Mouse (Mus musculus): Measurements from ENCODE around the gene Mrs2. TPM values are rescaled to one million over a fixed set of nuclear protein-coding genes. Genes with fewer than 3 reads are reported as not detected.
"Not testable (repeated sequence)": the region's sequence is repeated elsewhere in the genome, so short reads cannot be mapped to it uniquely, and the experiment has no call there.

Gene Mrs2
- total RNA-seq, 1 experiment from 2014 or later, result 29.4 TPM

- ATAC-seq (replicated peaks; ENCODE audit: low read depth, poor library complexity, severe bottlenecking), result no peak
Measured at GRCm38 (mm10) chr13:24985435-24985834, 34.7 kb downstream of the Mrs2 start.

GRCm38 (mm10) chr13:24981031-24981430 is 39.1 kb downstream of the Mrs2 start:
- ATAC-seq (replicated peaks; ENCODE audit: low read depth, poor library complexity, severe bottlenecking), result 0 out of 2 replicates have a peak, but pooled peaks have one; percentile 22

GRCm38 (mm10) chr13:24977820-24978342 is 42.3 kb downstream of the Mrs2 start:
- ATAC-seq (replicated peaks; ENCODE audit: low read depth, poor library complexity, severe bottlenecking), result no peak

GRCm38 (mm10) chr13:24976384-24976783 is 43.8 kb downstream of the Mrs2 start:
- no peak for ATAC-seq (replicated peaks; ENCODE audit: low read depth, poor library complexity, severe bottlenecking)

DNA sequence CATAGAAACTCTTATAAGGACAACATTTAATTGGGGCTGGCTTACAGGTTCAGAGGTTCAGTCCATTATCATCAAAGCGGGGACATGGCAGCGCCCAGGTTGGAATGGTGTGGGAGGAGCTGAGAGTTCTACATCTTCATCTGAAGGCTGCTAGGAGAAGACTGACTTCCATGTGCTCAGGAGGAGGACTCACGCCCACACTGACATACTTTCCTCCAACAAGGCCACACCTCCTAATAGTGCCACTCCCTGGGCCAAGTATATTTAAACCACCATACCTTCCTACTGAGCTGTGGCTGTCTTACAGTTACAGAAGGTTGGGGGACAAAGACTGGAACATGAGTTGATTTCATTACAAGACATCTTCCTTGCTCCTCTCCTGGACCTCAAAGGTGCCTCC is 48.4 kb downstream of the Mrs2 start:
- not testable (repeated sequence) for ATAC-seq (replicated peaks; ENCODE audit: low read depth, poor library complexity, severe bottlenecking)

DNA sequence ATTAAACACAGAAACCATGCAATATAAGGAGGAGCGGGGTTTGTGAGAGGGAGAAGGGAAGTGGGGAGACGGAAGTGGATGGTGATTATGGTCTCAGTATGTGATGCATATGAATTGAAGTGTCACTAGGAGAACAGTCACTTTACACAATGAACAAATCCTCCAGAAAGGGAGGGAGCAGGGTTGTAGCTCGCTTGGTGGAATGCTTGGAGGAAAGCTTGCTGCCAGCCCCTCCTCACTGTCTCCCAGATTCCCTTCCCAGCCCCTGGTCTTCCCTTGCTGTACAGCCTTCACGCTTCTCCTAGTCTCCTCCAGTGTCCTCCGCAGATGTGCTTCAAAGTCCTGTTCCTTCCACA is 54.4 kb downstream of the Mrs2 start:
- peak; percentile 77 for ATAC-seq (replicated peaks; ENCODE audit: low read depth, poor library complexity, severe bottlenecking)

- peak; percentile 62 for ATAC-seq (replicated peaks; ENCODE audit: low read depth, poor library complexity, severe bottlenecking)
Measured at GRCm38 (mm10) chr13:24965130-24965845, 54.9 kb downstream of the Mrs2 start.

DNA sequence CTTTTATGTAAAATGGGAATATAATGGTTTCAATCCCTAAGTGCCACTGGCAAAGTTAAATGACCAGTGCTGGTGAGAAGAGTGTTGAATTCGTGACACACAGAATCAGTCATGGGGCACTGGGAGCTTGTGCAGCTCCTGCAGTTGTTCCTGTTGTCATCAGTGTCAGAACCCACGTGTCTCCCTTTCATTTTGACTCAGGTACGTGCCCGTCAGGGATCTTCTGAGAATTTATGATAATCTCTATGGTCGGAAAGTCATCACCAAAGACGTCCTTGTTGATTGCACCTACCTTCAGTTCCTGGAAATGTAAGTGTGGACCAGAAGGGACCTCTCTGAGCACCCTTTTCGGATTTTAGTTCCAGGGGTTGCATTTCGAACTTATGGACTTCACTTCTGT is 58.1 kb downstream of the Mrs2 start:
- no peak for ATAC-seq (replicated peaks; ENCODE audit: low read depth, poor library complexity, severe bottlenecking)

DNA sequence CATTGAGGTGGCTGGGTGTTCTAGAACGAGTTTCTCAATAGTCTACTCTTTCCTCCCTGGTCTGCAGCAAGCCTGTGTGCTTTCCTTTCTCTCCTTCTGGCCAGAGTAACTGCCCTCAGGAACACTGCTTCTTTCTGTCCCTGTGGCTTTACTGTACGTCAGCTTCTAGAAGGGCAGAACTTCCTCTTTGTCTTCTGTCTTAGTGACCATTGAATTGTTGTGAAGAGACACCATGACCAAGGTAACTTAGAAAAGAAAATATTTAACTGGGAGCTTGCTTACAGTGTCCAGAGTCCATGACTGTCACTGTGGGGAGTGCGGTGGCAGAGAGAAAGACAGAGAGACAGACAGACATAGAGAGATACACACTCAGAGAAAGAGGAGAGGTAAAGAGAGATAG is 60.1 kb downstream of the Mrs2 start:
- ATAC-seq (replicated peaks; ENCODE audit: low read depth, poor library complexity, severe bottlenecking), result peak; percentile 69

- ATAC-seq (replicated peaks; ENCODE audit: low read depth, poor library complexity, severe bottlenecking), result no peak
Measured at GRCm38 (mm10) chr13:24958671-24959070, 61.5 kb downstream of the Mrs2 start.

DNA sequence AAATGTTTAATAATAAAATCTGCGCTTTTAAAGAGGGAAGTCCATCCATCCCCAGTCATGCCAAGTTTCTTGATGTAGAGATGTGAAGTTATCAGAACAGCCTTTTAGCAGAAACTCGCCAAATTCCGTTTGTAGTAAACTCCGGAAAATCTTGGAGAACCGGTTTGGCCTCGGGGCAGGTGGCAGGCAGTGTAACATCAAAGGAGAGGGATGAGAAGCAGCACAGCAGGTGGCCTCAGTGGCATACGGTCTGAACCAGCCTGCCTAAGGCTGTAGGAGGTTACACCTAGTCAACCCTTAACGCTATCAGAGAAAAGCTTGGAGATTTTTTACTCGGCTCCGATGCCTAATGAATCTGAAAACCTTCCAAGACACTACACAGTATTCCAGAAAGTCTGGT is 64.7 kb downstream of the Mrs2 start:
- no peak for ATAC-seq (replicated peaks; ENCODE audit: low read depth, poor library complexity, severe bottlenecking)

GRCm38 (mm10) chr13:24955091-24955490 is 65.1 kb downstream of the Mrs2 start:
- ATAC-seq (replicated peaks; ENCODE audit: low read depth, poor library complexity, severe bottlenecking), result no peak

DNA sequence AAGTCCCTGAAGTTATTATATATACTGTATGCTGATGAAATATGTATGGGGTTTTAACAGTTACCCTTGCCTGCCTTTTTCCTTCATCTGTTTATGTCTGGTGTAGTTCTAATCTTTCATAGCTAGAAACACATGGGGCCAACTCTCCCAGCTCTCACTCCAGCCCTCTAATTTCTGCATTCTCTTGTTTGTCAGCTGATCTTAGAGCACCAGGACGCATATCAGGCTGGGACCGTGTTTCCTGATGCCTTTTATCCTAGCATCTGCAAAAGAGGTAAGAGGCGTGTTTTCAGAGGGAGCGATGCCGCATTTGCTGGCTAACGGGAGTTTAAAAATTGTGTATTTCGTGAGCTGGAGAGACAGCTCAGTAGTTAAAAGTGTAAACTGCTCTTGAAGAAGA is 67.5 kb downstream of the Mrs2 start:
- ATAC-seq (replicated peaks; ENCODE audit: low read depth, poor library complexity, severe bottlenecking), result no peak

DNA sequence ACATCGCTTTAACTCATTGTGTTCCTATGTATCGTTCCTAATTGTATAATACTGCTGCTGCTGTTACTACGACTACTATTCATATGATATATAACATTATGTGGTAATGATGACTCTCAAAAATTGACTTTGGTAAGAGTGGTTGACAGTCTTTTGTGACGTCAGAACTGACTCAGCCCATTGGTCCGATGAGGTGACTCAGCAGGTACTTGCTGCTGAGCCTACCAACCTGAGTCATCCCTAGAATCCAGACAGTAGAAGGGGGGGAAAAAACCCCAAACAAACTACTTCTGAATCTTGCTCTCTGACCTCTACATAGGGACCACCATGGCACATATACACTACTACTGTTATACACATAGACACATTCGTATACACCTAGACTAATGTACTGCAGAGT is 71.3 kb downstream of the Mrs2 start:
- no peak for ATAC-seq (replicated peaks; ENCODE audit: low read depth, poor library complexity, severe bottlenecking)

- ATAC-seq (replicated peaks; ENCODE audit: low read depth, poor library complexity, severe bottlenecking), result no peak
Measured at GRCm38 (mm10) chr13:24947158-24947557, 73.0 kb downstream of the Mrs2 start.

GRCm38 (mm10) chr13:24945567-24945966 is 74.6 kb downstream of the Mrs2 start:
- no peak for ATAC-seq (replicated peaks; ENCODE audit: low read depth, poor library complexity, severe bottlenecking)

DNA sequence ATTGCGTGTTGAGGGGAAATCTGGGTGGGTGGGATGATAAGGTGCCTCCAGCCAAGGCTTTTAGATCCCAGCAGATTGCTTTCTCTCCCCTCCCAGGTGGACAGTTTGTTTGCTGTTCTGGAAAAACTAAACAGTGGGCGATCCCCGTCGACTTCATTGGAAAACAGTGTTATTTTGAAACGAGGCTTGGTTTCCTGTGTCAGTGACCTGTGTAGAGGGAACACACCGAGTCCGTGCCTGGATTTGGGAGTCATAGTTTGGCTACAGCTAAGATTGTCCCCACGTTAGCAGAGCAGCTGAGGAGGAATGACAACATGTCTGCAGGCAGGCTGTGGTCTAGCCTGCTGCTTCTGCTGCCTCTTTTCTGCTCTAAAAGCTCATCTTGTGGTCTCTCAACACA is 76.9 kb downstream of the Mrs2 start:
- no peak for ATAC-seq (replicated peaks; ENCODE audit: low read depth, poor library complexity, severe bottlenecking)

DNA sequence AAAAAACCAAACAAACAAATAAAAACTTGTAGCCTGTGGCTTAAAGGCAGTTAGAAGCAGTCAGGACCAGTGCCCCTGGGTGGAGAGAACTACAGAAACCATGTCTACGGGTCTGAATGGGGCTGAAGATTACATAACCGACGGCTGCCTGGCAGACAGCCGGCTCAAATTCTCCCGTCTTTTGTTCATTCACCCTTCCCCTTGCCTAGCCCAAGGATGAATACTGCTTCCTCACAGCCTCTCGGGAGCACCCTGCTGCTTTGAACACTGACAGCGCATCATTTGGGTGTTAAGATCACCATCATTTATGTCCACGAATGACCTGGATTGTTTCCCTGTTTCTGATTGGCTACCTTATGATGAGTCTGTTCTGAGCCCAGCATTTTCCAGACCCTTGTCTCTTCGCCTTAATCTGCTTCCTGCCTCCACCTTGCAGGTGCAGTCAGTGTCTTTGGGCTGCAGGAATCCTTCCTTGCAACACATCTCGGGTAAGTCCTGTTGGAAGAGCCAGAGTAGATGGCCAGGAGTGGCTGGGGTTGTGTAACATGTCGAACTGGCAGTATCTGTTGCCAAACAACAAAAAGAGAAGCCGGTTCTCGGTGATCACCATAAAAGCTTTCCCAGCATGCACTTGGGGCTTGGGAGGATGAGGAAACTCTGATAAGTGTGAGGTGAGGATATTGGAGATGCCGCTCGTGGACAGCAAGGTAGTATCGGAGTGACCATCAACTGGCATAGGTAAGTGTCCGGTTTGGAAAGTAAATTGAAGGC is 77.5 kb downstream of the Mrs2 start, which contains the start of gene Gpld1:
Gpld1 (plus strand) TSS at position 641 of the 771 bp plus-strand sequence.
- ATAC-seq (replicated peaks; ENCODE audit: low read depth, poor library complexity, severe bottlenecking), result no peak

DNA sequence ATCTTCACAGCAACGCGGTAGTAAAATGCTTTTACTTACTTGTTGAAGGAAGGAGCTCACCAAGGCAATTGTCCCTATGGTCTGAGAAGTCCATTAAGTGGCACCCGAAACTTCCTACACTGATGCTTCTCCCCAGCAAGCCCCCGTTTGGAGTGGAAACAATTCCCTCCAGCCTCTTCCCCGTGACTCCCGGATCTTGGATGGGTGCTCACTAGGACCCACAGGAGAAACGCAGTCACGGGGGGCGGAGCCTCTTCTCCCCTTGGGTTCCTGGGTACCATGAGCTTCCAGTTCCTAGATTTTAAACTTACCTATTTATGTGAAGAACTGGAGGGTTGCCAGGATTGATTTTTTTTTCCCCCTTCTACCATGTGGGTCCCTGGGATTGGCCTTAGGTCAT is 80.7 kb downstream of the Mrs2 start:
- no peak for ATAC-seq (replicated peaks; ENCODE audit: low read depth, poor library complexity, severe bottlenecking)

DNA sequence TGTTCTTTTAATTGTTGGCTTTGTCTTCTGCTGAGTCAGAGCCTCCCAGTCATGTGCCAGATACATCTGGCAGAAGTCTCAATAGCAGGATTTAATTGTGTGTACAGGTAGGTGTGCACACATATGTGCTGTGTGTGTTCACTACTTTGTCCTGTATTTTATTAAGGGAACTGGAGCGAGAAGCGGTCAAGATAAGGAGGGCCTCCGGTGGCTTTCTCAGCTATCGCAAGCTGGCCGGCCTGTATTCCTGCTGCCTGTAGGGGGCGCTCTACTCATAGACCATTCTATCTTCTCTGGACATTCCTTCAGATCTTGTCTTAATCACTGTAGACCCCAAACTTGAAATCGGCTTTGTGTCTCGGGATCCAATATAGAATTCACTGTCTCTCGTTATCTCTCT is 81.5 kb downstream of the Mrs2 start:
- ATAC-seq (replicated peaks; ENCODE audit: low read depth, poor library complexity, severe bottlenecking), result peak; percentile 60

GRCm38 (mm10) chr13:24937839-24938166 is 82.4 kb downstream of the Mrs2 start:
- 0 out of 2 replicates have a peak, but pooled peaks have one; percentile 10 for ATAC-seq (replicated peaks; ENCODE audit: low read depth, poor library complexity, severe bottlenecking)
